Mouse (Mus musculus): ENCODE measurements around the gene Hmox1.

Gene Hmox1

DNA sequence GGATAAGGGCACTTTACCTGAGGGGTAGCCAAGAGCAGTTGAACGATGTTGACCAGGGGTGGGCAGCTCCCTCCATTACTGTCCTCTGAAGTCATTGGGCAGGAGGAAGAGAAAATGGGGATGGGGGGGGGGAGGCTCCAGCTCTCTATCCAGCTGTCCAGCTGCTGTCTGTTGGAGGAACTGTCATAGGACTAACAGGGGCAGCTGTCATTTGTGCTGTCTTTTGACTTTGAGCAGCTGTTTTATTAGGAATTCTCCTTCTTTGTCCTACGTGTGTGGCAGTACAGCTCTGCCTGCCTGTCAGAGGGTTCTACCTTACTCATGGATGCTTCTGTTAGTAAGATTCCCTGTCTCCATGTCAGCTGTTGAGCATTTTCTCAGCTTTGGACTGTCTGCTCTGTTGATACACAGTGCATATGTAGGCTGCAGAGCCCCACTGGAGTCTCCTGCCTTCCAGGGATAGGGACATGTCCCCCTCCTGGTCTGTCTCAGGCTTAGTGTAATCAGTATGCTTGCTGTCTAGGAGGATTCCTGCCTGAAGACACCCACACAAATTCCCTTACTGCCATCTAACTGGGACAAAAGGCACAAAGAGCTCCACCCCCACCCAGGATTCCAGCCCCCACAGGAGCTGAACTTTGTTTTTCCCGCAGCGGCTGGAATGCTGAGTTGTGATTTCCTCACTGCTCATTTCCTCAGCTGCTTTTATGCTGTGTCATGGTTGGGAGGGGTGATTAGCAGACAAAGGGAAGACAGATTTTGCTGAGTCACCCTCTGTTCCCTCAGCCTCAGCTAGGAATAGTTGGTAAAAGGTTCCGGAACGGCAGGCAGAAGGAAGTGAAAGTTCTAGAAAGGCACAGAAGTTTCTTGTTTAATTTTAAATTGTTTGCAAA, 4.2 kb upstream of the Hmox1 start:
- no peak for DNase-seq (ENCODE audit: low read depth in 2 of 2, low spot score in 2 of 2)

- no peak for DNase-seq (ENCODE audit: low read depth in 2 of 2, low spot score in 2 of 2)
Measured at GRCm38 (mm10) chr8:75090781-75091365, 2.5 kb upstream of the Hmox1 start.

DNA sequence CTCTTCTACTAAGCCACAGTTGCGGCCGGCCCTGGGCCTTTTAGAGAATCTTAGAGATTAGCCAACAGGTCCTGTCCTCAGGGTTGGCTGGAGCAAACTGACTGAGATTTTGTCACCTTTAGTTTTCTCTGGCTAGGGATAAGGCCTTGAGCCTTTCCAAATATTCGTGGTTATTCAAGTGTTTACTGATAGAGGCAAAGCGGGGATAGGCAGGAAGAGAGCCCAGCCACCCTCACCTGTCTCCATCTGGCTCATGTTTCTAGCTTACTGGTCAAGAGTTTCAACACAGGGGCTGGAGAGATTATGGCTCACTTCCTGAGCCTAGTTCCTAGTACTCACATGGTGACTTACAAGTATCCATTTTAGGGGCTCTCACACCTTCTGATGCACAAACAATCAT, 9.5 kb downstream of the Hmox1 start:
- no peak for DNase-seq (ENCODE audit: low read depth in 2 of 2, low spot score in 2 of 2)

DNA sequence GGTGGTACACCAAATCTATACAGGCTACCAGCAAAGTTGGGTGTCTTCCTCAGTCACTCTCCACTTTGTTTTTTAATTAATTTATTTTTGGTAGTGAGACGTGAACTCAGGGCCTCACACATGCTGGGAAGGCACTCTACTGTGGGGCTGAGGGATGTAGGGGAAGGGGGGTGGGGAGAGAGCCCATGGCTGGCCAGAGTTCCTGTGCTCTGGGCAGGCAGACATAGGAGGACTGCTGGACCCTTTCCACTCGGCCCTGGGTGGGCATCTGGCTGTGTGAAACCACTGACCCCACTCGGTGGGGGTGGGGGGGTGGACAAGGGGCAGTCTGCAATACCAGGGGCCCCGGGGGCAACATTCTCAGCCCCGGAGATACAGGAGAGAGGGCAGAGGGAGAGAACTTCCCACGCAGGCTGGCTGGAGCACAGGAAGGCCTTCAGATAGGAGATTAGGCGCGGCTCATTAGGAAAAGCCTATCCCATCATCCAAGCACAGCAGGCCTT, 10.0 kb downstream of the Hmox1 start:
- no peak for DNase-seq (ENCODE audit: low read depth in 2 of 2, low spot score in 2 of 2)

DNA sequence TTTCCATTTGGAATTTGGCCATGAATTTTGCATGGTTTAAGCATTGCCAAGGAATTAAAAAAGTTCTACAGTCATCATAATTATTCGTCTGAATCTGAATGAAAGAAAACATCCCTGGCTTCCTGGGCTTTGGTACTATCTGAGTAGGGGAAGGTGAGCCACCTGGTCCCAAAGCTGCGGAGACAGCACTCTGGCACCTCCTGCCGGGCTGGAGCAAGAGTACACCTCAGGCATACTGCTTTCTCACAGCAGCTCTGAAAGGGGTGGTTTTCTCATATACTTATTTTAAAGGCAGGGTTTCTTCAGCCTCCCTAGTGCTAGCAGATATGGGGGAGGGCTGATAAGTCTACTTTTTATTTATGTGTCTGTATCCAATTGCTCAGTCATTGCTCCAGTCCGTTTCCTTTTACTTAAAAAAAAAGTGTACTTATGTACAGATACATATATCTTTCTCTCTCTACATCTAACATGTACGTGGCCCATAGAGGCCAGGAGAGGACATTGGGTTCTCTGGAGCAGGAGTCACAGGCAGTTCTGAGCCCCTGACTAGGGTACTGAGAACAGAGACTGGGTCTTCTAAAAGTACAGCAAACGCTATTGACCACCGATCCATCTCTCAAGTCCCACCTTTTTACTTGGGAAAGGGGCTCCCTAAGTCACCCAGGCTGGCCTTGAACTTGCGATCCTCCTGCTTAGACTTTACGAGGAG, 15.3 kb downstream of the Hmox1 start:
- DNase-seq (ENCODE audit: low read depth in 2 of 2, low spot score in 2 of 2) = peak; percentile 76 to 81

DNA sequence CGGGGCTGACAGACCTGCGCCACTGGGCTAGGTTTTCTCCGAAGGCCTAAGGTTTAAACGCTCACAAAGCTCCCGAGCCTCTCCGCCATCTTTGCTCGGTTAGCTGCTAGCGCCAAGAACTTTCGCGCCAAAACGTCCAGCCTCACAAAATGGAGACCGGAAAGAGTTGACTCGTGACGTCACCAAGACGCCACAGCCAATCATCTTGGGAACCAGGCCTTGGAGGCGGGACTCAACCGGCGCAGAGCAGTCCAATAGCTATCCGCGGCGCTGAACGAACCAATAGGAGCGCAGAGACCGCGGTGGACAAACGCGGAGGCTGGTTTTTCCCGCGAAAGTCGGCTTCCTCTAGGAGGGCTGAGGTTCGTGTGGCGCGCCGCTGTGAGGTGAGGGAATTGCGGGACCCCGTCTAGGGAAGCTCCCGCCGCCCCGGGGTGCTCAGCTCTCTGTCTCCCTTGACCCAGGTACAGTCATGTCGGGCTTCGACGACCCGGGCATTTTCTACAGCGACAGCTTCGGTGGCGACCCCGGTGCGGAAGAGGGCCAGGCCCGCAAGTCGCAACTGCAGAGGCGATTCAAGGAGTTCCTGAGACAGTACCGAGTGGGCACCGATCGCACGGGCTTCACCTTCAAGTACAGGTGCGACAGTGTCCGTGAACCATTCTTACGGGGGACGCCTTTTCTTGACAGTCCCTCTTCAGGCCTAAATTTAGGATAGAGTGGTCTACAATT, 16.0 kb downstream of the Hmox1 start, which contains the start of gene Mcm5:
TSS of gene Mcm5 (plus strand) at position 334 of the 732 bp plus-strand sequence.
- DNase-seq (ENCODE audit: low read depth in 2 of 2, low spot score in 2 of 2) = peak; percentile 98

DNA sequence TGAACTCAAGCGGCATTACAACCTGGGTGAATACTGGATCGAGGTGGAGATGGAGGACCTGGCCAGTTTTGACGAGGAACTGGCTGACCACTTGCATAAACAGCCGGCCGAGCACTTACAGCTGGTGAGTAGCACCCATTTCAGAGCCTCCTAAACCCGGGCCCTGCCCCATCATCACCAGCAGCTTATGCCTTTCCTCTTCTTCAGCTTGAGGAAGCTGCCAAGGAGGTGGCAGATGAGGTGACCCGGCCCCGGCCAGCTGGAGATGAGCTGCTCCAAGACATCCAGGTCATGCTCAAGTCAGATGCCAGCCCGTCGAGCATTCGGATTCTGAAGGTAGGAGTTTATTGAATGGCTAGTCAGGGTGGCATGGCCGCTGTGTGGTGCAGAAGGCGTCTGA, 16.7 kb downstream of the Hmox1 start:
- no peak for DNase-seq (ENCODE audit: low read depth in 2 of 2, low spot score in 2 of 2)

DNA sequence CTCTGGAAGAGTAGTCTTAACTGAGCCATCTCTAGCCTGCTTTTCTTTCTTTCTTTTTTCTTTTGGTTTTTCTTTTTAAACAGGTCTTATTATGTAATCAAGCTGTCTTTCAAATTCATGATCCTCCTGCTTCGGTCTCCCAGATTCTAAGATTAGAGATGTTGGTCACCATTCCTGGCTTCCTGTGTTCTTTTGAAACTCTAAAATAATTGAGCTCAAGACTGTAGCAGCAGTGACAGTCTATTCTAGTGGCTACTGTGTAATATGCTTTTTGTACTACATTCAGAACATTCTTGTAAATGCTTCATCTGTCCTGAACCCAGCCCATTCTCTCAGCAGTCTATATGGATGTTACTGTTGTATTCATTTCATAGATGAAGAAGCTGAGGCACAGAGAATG, 25.1 kb downstream of the Hmox1 start:
- no peak for DNase-seq (ENCODE audit: low read depth in 2 of 2, low spot score in 2 of 2)

GRCm38 (mm10) chr8:75119287-75119686, 25.9 kb downstream of the Hmox1 start:
- DNase-seq (ENCODE audit: low read depth in 2 of 2, low spot score in 2 of 2) = no peak

DNA sequence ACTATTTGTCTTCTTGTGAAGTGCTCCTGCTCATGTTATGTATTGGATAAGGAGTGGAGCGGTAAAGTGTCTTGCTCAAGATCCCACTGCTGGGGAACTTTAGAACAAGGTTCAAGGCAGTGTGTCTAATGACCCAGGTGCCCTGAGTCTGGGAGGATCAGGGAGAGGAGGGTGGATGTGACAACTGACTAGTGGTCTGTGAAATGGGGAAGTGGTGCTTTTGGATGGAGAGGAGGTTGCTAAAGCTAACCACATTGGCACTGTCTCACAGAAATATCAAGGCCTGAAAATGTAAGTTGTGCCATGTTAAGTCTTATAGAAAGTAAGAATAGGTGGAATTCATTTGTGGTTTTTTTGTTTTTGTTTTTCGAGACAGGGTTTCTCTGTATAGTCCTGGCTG, 26.3 kb downstream of the Hmox1 start:
- no peak for DNase-seq (ENCODE audit: low read depth in 2 of 2, low spot score in 2 of 2)

- no peak for DNase-seq (ENCODE audit: low read depth in 2 of 2, low spot score in 2 of 2)
Measured at GRCm38 (mm10) chr8:75127406-75127805, 34.0 kb downstream of the Hmox1 start.

DNA sequence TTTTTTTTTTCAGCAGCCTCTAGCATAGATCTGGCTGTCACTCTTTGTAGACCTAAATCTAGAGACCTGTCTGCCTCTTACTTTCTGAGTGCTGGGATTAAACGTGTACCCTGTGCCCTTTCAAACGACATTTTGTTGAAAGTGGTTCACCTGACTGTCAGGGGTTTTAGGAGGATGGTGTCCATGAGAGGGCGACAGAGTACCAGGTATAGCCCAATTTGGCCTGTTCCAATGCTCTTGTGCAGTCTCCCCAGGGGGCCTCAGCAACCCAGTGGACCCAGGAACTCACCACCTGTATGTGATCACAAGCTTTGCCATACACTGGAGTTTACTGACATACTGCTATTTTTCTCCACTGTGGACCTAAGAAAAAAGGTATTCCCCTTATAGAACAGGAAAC, 39.1 kb downstream of the Hmox1 start:
- DNase-seq (ENCODE audit: low read depth in 2 of 2, low spot score in 2 of 2) = no peak

DNA sequence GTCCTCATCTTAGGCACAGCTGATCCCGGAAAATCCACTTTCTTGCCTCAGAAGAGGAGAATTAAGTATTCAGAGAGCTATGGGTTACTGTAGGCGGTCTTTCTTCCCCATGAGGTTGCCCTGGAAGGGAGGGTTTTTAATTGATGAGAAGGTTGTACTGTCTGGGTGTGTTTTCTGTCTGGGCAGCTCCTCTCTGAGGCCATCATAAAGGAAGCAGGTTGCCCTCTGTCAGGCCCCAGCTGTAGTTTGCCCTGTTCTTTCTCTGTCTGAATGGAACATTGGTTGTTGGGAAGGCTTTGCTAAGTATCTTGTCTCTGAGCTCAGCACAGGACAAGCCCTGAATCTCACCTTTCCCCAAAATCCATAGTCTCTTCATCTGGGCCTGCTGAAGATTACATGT, 40.0 kb downstream of the Hmox1 start:
- DNase-seq (ENCODE audit: low read depth in 2 of 2, low spot score in 2 of 2) = no peak

- no peak for DNase-seq (ENCODE audit: low read depth in 2 of 2, low spot score in 2 of 2)
Measured at GRCm38 (mm10) chr8:75134603-75135391, 41.4 kb downstream of the Hmox1 start.

GRCm38 (mm10) chr8:75135756-75136155, 42.3 kb downstream of the Hmox1 start:
- no peak for DNase-seq (ENCODE audit: low read depth in 2 of 2, low spot score in 2 of 2)

- no peak for DNase-seq (ENCODE audit: low read depth in 2 of 2, low spot score in 2 of 2)
Measured at GRCm38 (mm10) chr8:75136256-75136655, 42.8 kb downstream of the Hmox1 start.

DNA sequence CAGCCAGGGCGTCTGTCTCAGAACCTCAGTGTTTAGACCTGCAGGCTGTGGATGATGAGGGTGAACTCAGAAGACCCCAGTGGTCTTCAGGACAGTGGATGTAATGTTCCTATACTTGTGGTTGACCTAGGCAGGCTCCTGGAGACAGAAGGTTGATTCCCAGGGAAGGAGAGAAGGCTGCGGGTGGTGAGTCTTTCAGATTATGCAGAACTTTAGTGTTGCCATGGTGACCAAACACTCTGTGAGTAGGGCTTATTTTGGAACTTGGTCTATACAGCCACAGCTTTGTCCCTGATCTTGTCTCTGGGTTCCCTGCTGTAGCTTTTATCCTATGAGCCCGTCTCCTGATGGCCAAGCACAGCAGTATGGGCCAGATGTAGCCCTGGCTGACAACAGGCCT, 44.1 kb downstream of the Hmox1 start:
- DNase-seq (ENCODE audit: low read depth in 2 of 2, low spot score in 2 of 2) = no peak

Measured in CD8-positive naive resting alpha-beta T cell, adult 2 months (primary cell).